Mouse (Mus musculus): ENCODE measurements around the gene Mrpl11.

- TF ChIP-seq CTCF (IDR thresholded peaks at IDR 0.05; ENCODE audit: low read depth) (no peak), EP300 (IDR thresholded peaks at IDR 0.05; ENCODE audit: low read depth) (no peak)
These were observed 28.3 kb downstream of the Mrpl11 start, which contains the start of gene Npas4 for GRCm38 (mm10) chr19:4990256-4990625.
